Mouse (Mus musculus) kidney, postnatal 25 days (tissue): ENCODE measurements around the gene Cpsf4l.
A peak's percentile ranks its signal among the peaks of the same experiment; 100 is the strongest.
"Not testable (repeated sequence)": the region's sequence is repeated elsewhere in the genome, so short reads cannot be mapped to it uniquely, and the experiment has no call there.

ENCODE experiments used
- DNase-seq, 2 experiments: peaks; one replicate each; pipeline ENCODE4 v3.0.0; 2021; ENCODE audit warnings: mixed read lengths in 2 of 2

Gene Cpsf4l

DNA sequence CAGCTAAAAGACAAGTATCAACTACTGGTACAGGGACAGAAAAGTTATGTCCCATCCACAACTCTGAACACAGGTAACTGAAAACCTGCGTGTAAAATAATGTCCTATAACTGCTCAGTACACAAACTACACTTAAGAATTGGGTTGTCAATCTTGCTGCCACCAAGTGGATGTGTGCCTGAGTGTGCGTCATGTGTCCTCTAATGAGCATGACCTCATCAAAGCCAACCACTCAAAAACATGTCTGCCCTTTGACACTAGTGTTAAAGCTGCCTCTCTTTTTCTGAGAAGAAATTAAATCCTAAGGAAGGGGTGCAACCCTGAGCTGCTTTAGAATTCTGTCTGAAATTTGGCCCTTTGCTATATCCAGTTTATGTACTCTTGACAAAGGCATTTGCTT lies 45.5 kb downstream of the Cpsf4l start:
- no peak for DNase-seq

- no peak for DNase-seq
These were observed 47.9 kb downstream of the Cpsf4l start for GRCm38 (mm10) chr11:113661835-113662351.

- DNase-seq = no peak
These were observed 48.9 kb downstream of the Cpsf4l start for GRCm38 (mm10) chr11:113660940-113661339.

GRCm38 (mm10) chr11:113660213-113660612 lies 49.6 kb downstream of the Cpsf4l start:
- DNase-seq = not testable (repeated sequence)

- DNase-seq = no peak
These were observed 51.1 kb downstream of the Cpsf4l start for GRCm38 (mm10) chr11:113658763-113659162.

DNA sequence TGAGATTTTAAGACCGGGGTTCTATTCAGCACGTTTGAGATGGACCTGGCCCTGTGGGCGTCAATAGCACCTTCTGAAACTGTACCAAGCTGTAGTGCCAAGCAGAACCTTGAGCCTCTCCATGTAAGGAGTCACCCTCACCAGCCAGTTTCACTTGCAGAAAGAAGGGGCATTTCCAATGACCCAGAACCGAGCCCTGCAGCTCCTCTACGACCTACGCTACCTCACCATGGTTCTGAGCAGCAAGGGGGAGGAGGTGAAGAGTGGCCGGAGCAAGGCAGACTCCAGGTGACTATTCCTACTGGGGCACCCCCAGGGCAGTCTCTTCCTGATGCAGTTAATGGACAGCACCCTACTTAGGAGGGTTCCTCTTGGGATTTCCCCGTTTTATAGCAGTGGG lies 51.5 kb downstream of the Cpsf4l start:
- peak; percentile 36 to 79 for DNase-seq

- DNase-seq = no peak
These were observed 52.6 kb downstream of the Cpsf4l start for GRCm38 (mm10) chr11:113657221-113657620.

DNA sequence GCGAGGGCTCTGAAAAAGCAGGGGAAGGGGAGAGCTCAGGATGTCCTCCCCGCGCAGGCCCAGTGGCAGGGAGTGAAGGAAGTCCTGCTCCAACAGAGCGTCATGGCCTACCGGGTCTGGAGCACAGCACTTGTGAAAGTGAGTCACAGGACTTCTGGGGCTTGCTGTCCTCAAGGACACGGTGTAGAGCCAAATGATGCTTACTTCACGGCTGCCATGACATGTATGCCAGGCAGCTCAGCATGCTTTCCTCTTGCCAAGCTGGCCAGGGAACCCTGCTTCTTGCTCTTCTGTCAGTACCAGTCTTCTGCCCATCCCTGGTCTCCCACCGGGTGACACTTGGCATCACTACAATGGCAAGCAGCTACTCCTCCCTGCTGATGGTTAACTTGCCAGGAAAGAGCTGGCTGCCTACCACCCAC lies 53.3 kb downstream of the Cpsf4l start:
- no peak for DNase-seq

- DNase-seq = no peak
These were observed 55.1 kb downstream of the Cpsf4l start for GRCm38 (mm10) chr11:113654561-113655270.

- no peak for DNase-seq
These were observed 55.7 kb downstream of the Cpsf4l start for GRCm38 (mm10) chr11:113654105-113654504.

- DNase-seq = peak; percentile 56 to 85
These were observed 57.3 kb downstream of the Cpsf4l start for GRCm38 (mm10) chr11:113652516-113652915.

DNA sequence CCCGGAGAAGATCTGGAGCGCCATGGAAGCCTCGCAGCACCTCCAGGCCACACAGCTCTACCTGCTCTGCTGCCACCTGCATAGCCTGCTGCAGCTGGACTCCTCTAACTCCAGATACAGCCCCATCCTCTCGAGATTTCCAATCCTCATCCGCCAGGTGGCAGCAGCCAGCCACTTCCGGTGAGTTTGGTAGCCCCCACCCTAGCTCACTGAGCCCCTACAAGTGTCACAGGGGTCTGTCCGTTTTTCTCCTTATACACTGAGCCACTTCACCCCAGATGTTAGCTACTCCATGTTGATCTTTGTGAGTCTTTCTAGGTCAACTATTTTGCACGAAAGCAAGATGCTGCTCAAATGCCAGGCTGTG lies 57.9 kb downstream of the Cpsf4l start:
- DNase-seq = peak; percentile 53 to 63

DNA sequence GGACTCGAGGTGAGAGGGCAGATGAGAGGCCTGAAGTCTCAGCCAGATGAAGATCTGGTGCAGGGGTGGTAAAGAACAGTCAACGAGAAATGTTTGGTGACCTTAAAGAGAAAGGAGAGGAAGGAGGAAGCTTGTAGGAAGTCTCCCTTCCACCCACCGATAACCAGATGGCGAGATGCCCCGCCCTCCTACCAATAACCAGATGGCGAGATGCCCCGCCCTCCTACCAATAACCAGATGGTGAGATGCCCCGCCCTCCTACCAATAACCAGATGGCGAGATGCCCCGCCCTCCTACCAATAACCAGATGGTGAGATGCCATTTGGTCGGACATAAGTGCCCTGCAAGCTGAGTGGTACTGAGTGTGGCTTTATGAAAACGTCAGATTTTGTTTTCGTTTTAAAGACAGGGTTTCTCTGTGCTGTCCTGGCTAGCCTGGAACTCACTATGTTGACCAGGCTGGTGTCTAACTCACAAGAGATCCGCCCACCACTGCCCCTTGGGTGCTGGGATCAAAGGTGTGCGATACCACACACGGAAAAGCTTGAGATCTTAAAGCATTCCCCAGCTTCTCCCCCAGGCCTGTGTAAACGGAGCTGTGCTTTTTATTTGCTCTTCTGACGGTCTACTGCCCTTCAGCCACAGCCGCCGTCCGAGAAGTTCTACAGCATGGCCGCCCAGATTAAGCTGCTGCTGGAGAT lies 58.5 kb downstream of the Cpsf4l start:
- DNase-seq = no peak

GRCm38 (mm10) chr11:113649353-113650210 lies 60.2 kb downstream of the Cpsf4l start, which contains the start of gene Slc39a11:
Gene Slc39a11 (minus strand): TSS chr11:113650079.
- DNase-seq = peak; percentile 68 to 80

GRCm38 (mm10) chr11:113648690-113649352 lies 61.0 kb downstream of the Cpsf4l start, which contains the start of gene Cog1:
Gene Cog1 (plus strand): TSS chr11:113649169.
- no peak for DNase-seq
